Mouse (Mus musculus): ENCODE measurements around the gene Fam53b.

GRCm38 (mm10) chr7:132808841-132809682 lies 4.6 kb downstream of the Fam53b start:
- TF ChIP-seq POLR2A (IDR thresholded peaks at IDR 0.05; ENCODE audit: extremely low read depth, insufficient read depth, low read length) (no peak), CTCF (IDR thresholded peaks at IDR 0.05; ENCODE audit: extremely low read depth, insufficient read depth, low read length) (no peak)
